Mouse (Mus musculus): ENCODE results near the gene Inhba.

The Inhba gene

GRCm38 (mm10) chr13:16011372-16012242 is at the start of gene Inhba:
Gene Inhba (plus strand): TSS chr13:16011851.
- no peak for DNase-seq (ENCODE audit: low spot score)

DNA sequence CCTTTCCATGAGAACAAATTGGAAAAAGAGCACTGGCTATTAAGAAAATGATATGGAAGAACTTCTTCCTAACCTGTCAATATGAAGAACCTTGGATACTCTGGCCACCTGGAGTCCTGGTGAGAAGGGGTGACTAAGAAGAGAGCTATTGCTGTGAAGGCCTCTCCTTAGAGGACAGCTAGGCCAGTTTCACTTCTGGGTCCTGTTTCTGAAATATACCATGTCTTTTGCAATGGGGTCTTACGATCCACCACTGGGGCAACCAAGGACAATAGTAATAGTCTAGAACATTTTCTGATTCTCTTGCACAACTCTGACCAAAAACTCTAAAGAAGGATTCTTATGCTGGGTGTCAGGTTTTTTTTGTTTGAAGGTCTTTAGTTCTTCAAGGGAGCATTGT is 35.1 kb upstream of the Inhba start:
- no peak for DNase-seq (ENCODE audit: low spot score)

DNA sequence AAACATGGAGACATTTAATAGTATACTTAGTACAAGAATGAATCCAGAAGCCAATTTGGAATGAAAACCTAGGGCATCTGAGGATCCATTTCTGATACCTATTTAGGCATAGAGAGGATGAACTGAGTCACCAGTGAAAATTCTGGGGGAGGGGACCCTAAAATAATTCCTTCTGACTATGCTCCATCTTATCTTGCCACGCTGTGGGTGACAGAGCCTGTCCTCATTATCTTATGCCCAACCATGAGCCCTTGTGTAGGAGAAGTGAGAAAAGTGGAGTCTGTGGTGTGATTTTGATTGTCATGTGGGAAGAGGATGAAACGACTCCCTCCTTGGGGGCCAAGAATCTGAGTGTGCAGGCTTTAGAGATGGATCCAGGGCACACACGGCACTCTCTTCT is 32.1 kb upstream of the Inhba start:
- DNase-seq (ENCODE audit: low spot score), result peak; percentile 33

DNA sequence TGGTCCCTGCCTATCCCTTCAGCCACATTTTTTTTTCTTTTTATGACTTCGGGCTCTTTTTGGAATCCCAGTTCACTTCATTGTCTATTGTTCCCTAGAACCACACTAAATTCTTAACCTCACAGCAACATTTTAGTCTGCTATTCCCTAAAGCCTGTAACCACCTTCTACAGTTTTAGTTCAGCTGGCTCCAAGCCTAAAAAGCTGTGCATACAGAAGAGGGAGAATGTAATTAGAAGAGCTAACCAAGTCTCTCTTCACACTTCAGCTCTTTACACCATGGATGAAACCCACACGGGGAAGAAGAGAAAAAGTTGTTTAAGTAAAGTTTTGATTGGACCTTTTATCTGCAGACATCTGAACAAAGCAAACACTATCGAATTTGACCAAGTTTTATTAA is 29.6 kb upstream of the Inhba start:
- DNase-seq (ENCODE audit: low spot score), result no peak

DNA sequence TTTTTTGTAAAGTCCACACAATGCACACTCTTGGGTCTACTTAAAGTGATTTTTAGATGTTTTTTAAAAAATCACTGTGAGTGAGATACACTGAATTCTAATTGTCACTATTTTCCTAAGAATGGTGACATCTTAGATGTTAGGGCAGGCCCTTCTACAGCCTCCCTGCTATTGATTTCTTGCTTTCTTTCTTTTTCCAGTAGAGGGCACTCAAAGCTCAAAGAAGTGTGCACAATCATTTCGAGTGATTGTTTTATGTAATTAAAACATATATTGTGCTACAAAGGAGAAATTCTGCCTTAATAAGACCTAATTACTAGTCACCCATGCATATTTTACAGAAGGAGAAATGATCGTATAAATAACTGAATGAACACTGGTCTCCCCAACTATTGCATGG is 25.9 kb upstream of the Inhba start:
- DNase-seq (ENCODE audit: low spot score), result no peak

GRCm38 (mm10) chr13:15986172-15986571 is 25.5 kb upstream of the Inhba start:
- no peak for DNase-seq (ENCODE audit: low spot score)

GRCm38 (mm10) chr13:15995314-15995713 is 16.3 kb upstream of the Inhba start:
- no peak for DNase-seq (ENCODE audit: low spot score)

- no peak for DNase-seq (ENCODE audit: low spot score)
Measured at GRCm38 (mm10) chr13:16005517-16005916, 6.1 kb upstream of the Inhba start.

GRCm38 (mm10) chr13:16007748-16008147 is 3.9 kb upstream of the Inhba start:
- no peak for DNase-seq (ENCODE audit: low spot score)

DNA sequence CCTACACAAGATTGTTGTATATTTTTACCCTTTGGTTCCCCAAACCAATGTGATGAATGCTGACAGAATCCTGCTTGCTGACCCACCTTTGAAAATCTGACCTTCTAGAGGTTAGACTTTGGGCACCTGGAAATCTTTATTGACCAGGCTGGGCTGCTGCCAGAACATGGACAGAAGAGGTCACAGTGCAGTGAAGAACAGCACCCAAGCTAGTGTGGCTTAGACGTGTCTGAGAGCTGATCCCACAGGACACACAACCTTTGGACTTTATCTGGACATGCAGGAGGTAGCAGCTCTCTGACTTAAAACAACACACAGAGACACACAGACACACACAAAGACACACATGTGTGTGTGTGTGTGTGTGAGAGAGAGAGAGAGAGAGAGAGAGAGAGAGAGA is 3.3 kb upstream of the Inhba start:
- no peak for DNase-seq (ENCODE audit: low spot score)

GRCm38 (mm10) chr13:16009766-16010465 is 1.7 kb upstream of the Inhba start:
- DNase-seq (ENCODE audit: low spot score), result no peak

- no peak for DNase-seq (ENCODE audit: low spot score)
Measured at GRCm38 (mm10) chr13:16010586-16010985, 1.1 kb upstream of the Inhba start.

GRCm38 (mm10) chr13:16012243-16012887 is 714 bp downstream of the Inhba start:
- peak; percentile 62 for DNase-seq (ENCODE audit: low spot score)

DNA sequence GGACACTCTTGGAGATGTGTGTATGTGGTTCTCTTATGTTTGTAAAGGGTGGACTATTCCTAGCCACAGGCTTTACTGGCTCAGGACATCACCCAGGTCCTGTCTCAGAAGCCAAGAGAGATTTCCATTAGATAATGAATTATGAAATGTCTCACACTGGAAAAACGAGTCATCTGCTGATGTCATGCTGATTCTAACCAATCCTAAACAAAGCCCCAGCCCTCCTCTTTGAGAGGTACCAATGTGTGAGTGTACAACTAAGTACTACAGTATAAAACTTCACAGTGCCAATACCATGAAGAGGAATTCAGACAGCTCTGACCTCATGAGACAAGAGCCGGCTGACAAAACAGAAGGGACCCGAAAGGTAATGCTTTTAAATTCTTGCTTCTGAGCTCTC is 2.5 kb downstream of the Inhba start:
- DNase-seq (ENCODE audit: low spot score), result no peak

GRCm38 (mm10) chr13:16016506-16016905 is 4.9 kb downstream of the Inhba start:
- DNase-seq (ENCODE audit: low spot score), result no peak

GRCm38 (mm10) chr13:16017338-16017737 is 5.7 kb downstream of the Inhba start:
- no peak for DNase-seq (ENCODE audit: low spot score)

- no peak for DNase-seq (ENCODE audit: low spot score)
Measured at GRCm38 (mm10) chr13:16017777-16018176, 6.1 kb downstream of the Inhba start.

DNA sequence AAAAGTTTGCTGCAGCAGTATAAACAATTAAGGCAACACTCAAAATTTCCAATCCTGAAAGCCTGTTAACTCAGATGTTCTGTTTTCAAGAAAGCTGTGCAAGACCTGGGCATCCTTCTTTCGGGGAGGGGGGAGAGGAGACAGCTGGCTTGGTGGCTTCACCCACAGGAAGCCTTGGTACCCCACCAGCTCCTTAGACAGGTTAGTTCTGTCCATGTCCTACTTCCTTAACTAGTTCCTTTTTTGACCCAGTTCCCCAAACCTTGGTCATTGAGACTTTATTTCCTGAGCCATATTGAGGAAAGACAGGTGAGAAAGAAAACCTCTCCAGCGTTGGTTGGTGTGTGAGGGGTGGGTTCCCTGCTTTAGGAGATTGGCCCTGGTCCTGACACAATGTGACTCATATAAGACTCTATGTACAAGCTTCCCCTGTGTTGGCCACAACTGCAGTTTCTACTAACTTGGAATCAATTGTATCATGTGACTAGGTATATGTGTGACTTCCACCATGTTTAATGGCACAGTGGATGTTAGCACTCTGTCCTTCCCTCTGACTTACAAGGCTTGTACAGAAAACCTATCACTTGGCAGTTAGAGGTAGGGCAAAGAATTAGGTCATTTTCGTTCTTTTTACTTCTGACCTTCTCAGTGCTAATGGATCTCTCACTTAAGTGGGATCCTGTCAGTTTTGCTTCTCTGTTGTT is 7.3 kb downstream of the Inhba start:
- no peak for DNase-seq (ENCODE audit: low spot score)

GRCm38 (mm10) chr13:16020659-16021058 is 9.0 kb downstream of the Inhba start:
- no peak for DNase-seq (ENCODE audit: low spot score)

- no peak for DNase-seq (ENCODE audit: low spot score)
Measured at GRCm38 (mm10) chr13:16021181-16021580, 9.5 kb downstream of the Inhba start.

- DNase-seq (ENCODE audit: low spot score), result no peak
Measured at GRCm38 (mm10) chr13:16021849-16022248, 10.2 kb downstream of the Inhba start.

- DNase-seq (ENCODE audit: low spot score), result no peak
Measured at GRCm38 (mm10) chr13:16022536-16022935, 10.9 kb downstream of the Inhba start.

Measured in left cerebral cortex, adult 11 months (tissue).